Mouse (Mus musculus) cortical plate, adult 2 months (tissue): ENCODE results near the gene Nhej1.

Source experiments
- CTCF ChIP-seq: fragments of 200-500 bp; IDR thresholded peaks from 2 replicates; pipeline ENCODE4 v1.5.1; 2011; ENCODE audit warnings: mild to moderate bottlenecking, control low read depth, low read length; ENCODE audit not compliant: insufficient read depth; ENCODE audit errors: extremely low read depth
- POLR2A ChIP-seq: fragments of 200-500 bp; IDR thresholded peaks from 2 replicates; pipeline ENCODE4 v1.6.1; 2011; ENCODE audit warnings: mild to moderate bottlenecking, low read length, control low read depth; ENCODE audit not compliant: insufficient read depth; ENCODE audit errors: extremely low read depth

DNA sequence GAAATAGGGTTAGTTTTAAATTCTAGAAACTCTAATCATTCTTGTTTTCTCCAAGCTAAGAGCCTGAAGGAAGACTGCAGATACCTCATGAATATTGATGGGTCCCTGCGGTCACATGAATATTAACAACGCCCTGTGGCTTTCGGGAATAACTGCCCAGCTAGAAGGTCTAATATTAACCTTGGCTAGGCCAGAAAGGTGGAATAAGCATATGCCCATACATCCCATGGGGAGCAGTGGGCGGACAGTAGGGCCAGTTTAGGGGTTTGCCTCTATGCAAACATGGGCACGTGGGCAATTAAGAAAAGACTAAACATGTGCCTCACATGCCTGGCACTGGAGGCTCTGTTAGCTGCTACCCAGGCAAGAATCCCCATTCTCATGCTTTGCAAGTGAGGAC lies 102.8 kb downstream of the Nhej1 start:
- TF ChIP-seq POLR2A (no peak), CTCF (no peak)
